8 mouse cellular contexts compared by ENCODE assay signal in the genomic region with DNA sequence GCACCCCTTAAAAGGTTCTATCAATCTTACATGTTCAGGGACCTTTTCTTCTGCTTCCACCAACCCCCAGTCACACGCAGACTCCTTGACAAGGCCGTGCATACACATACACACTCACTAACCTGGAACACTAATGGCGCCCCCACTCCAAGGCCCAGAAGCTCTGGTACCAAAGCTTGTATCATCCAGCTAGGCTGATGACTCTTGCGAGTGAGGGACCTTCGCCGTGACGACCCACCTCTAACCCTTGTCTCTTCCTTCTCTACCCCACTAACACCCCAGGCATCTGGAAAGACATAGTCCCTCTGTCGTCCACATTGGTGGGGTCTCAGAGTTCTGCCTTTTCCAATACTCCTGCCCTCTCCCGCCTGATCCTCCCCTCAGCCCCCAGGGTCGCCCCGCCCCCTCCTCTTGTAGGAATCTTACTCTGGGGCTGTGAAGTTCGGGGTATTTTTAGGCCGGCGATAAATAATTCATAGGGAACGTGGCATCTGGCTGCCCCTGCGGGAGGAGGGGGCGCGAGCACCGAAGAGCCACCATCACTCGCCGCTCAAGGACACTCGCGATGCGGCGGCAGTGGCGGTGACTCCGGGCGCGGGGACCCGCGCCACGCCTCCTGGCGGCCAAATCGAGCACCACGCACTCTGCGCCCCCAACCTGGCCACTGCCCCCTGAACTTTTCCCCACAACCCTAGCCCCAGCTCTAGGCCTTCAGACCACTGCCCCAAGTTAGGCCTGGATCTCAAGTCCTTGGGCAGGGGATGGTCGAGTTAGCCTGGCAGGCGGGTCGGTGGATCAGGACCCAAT. TPM values are rescaled to one million over a fixed set of nuclear protein-coding genes. Genes with fewer than 3 reads are reported as not detected.
A peak's percentile ranks its signal among the peaks of the same experiment; 100 is the strongest.
DNase-seq lines count a peak whose midpoint lies in the region; TF ChIP-seq lines count a peak whose summit lies in the region.

No protein-coding gene starts in this region.

- H3K4me3 ChIP-seq in cortical plate, adult 2 months (ENCODE audit: insufficient read depth, low read length): peak overlapping the region; percentile 27
- H3K4me3 ChIP-seq in megakaryocyte, embryonic 14.5 days (replicated peaks): peak overlapping the region; percentile 72

- intact Hi-C loops in left cerebral cortex, postnatal 4 days (cut with DNase I): loop anchor here (10.0 kb wide), 1 partner anchor 180 kb away; no protein-coding TSS in a partner anchor

- H3K27me3 ChIP-seq in megakaryocyte, embryonic 14.5 days (replicated peaks): peaks cover 90% of the 10 kb centered on the region

- no peak overlapping the region for H3K27ac ChIP-seq in cortical plate, adult 2 months (ENCODE audit: insufficient read depth, low read length)

- no peak for TF ChIP-seq POLR2A in cortical plate, adult 2 months (IDR thresholded peaks at IDR 0.05; ENCODE audit: extremely low read depth, insufficient read depth, low read length)

- no peaks in the 10 kb centered on the region; the same call in 1 of the 2 replicates for H3K4me1 ChIP-seq in cortical plate, adult 2 months (ENCODE audit: control insufficient read depth, insufficient read depth, low read length)
- peaks cover 33% of the 10 kb centered on the region for H3K4me1 ChIP-seq in megakaryocyte, embryonic 14.5 days

- peaks cover 22% of the 10 kb centered on the region for H3K36me3 ChIP-seq in megakaryocyte, embryonic 14.5 days (replicated peaks; ENCODE audit: low read length)

- H3K9me3 ChIP-seq in megakaryocyte, embryonic 14.5 days: no peaks in the 10 kb centered on the region

- no peak for TF ChIP-seq CTCF in cortical plate, adult 2 months (IDR thresholded peaks at IDR 0.05; ENCODE audit: extremely low read depth, insufficient read depth, low read length)

- DNase-seq in left cerebral cortex, postnatal 4 days: peak; percentile 63
- no peak for DNase-seq in left cerebral cortex, adult 18-20 months (ENCODE audit: low spot score in 2 of 2)
- peak; percentile 44 for DNase-seq in heart, postnatal 4 days
- peak; percentile 53 for DNase-seq in thymus, postnatal 14 days
- DNase-seq in urinary bladder, adult 2 months (ENCODE audit: low spot score): no peak
- no peak for DNase-seq in gastrocnemius, adult 8-10 months (ENCODE audit: low spot score in 2 of 2)

RNA-seq across cellular contexts. Expression of a gene that starts 2.0 kb away (rescaled TPM):
- total RNA-seq in left cerebral cortex, postnatal 4 days (2021): 1 to 10 TPM; 1.4 to 2.0 TPM
- 10 to 100 TPM; 33.8 to 35.7 TPM for total RNA-seq in left cerebral cortex, adult 18-20 months (2021)
- 35.8 and 37.4 TPM in 2 replicates for polyA plus RNA-seq in cortical plate, adult 2 months (2012; rRNA removed)
- under 1 TPM; 0.12 to 0.18 TPM for total RNA-seq in heart, postnatal 4 days (2021)
- not detected in 2 replicates for polyA plus RNA-seq in megakaryocyte, embryonic 14.5 days (2012; ENCODE audit: insufficient read depth, low replicate concordance)
- 0.74 and 1.0 TPM in 2 replicates for polyA plus RNA-seq in urinary bladder, adult 2 months (2012; rRNA removed)
- under 1 TPM; 0.05 to 0.16 (median 0.14) TPM for total RNA-seq in gastrocnemius, adult 8-10 months (2022)

RNA-seq across cellular contexts. Expression of a gene that starts 11.8 kb away (rescaled TPM):
- 10 to 100 TPM; 24.4 to 25.8 TPM for total RNA-seq in left cerebral cortex, postnatal 4 days (2021)
- 10 to 100 TPM; 13.1 to 18.1 TPM for total RNA-seq in left cerebral cortex, adult 18-20 months (2021)
- 32.6 and 33.4 TPM in 2 replicates for polyA plus RNA-seq in cortical plate, adult 2 months (2012; rRNA removed)
- total RNA-seq in heart, postnatal 4 days (2021): 1 to 10 TPM; 7.5 to 9.5 TPM
- 21.8 and 28.5 TPM in 2 replicates for polyA plus RNA-seq in megakaryocyte, embryonic 14.5 days (2012; ENCODE audit: insufficient read depth, low replicate concordance)
- polyA plus RNA-seq in urinary bladder, adult 2 months (2012; rRNA removed): 10.9 and 11.6 TPM in 2 replicates
- total RNA-seq in gastrocnemius, adult 8-10 months (2022): 1 to 10 TPM; 2.4 to 4.1 (median 2.7) TPM

RNA-seq across cellular contexts. Expression of a gene that starts 32.4 kb away (rescaled TPM):
- 1 to 10 TPM; 2.9 to 4.1 TPM for total RNA-seq in left cerebral cortex, postnatal 4 days (2021)
- total RNA-seq in left cerebral cortex, adult 18-20 months (2021): 10 to 100 TPM; 14.6 to 15.5 TPM
- polyA plus RNA-seq in cortical plate, adult 2 months (2012; rRNA removed): 14.0 and 15.3 TPM in 2 replicates
- total RNA-seq in heart, postnatal 4 days (2021): 1 to 10 TPM in 1 of 2 experiments, under 1 TPM in 1; 0.86 to 1.4 TPM
- 0.07 TPM in 1 of 2 replicates, not detected in the other for polyA plus RNA-seq in megakaryocyte, embryonic 14.5 days (2012; ENCODE audit: insufficient read depth, low replicate concordance)
- polyA plus RNA-seq in urinary bladder, adult 2 months (2012; rRNA removed): 0.99 and 1.1 TPM in 2 replicates
- total RNA-seq in gastrocnemius, adult 8-10 months (2022): 1 to 10 TPM; 2.7 to 5.7 (median 4.6) TPM

RNA-seq across cellular contexts. Expression of a gene that starts 41.9 kb away (rescaled TPM):
- not detected for total RNA-seq in left cerebral cortex, postnatal 4 days (2021)
- total RNA-seq in left cerebral cortex, adult 18-20 months (2021): 1 to 10 TPM in 1 of 2 experiments, under 1 TPM in 1; 0.74 to 2.1 TPM
- 2.2 and 3.4 TPM in 2 replicates for polyA plus RNA-seq in cortical plate, adult 2 months (2012; rRNA removed)
- total RNA-seq in heart, postnatal 4 days (2021): not detected
- 0.11 TPM in 1 of 2 replicates, not detected in the other for polyA plus RNA-seq in megakaryocyte, embryonic 14.5 days (2012; ENCODE audit: insufficient read depth, low replicate concordance)
- not detected in 2 replicates for polyA plus RNA-seq in urinary bladder, adult 2 months (2012; rRNA removed)
- total RNA-seq in gastrocnemius, adult 8-10 months (2022): not detected

RNA-seq across cellular contexts. Expression of a gene that starts 56.8 kb away (rescaled TPM):
- under 1 TPM in 1 of 2 experiments, not detected in 1; 0.24 TPM for total RNA-seq in left cerebral cortex, postnatal 4 days (2021)
- total RNA-seq in left cerebral cortex, adult 18-20 months (2021): under 1 TPM; 0.26 to 0.52 TPM
- 0.40 and 0.44 TPM in 2 replicates for polyA plus RNA-seq in cortical plate, adult 2 months (2012; rRNA removed)
- total RNA-seq in heart, postnatal 4 days (2021): under 1 TPM; 0.09 to 0.12 TPM
- not detected in 2 replicates for polyA plus RNA-seq in megakaryocyte, embryonic 14.5 days (2012; ENCODE audit: insufficient read depth, low replicate concordance)
- polyA plus RNA-seq in urinary bladder, adult 2 months (2012; rRNA removed): not detected in 2 replicates
- under 1 TPM; 0.15 to 0.34 (median 0.24) TPM for total RNA-seq in gastrocnemius, adult 8-10 months (2022)

Comparison
In these comparisons a context has a peak if more than half of its experiments do, and no peak if none do; other contexts are left out.
1. DNase-seq: peak in left cerebral cortex, postnatal 4 days (single experiment), heart, postnatal 4 days (single experiment) and thymus, postnatal 14 days (single experiment); none in left cerebral cortex, adult 18-20 months (0 of 2), urinary bladder, adult 2 months (single experiment) and gastrocnemius, adult 8-10 months (0 of 2).
2. RNA of a gene that starts 2.0 kb away (total RNA-seq): 33.8 to 35.7 TPM in left cerebral cortex, adult 18-20 months; 1.4 to 2.0 TPM in left cerebral cortex, postnatal 4 days, 0.12 to 0.18 TPM in heart, postnatal 4 days and 0.05 to 0.16 TPM in gastrocnemius, adult 8-10 months; every median in the first group is over 10 times any median in the second.